Mouse (Mus musculus) ES-E14 (cell line): Measurements from ENCODE around the gene Hoxa6. TPM values are rescaled to one million over a fixed set of nuclear protein-coding genes. Genes with fewer than 3 reads are reported as not detected.
A peak's percentile ranks its signal among the peaks of the same experiment; 100 is the strongest.

Source experiments
- DNase-seq: peaks from one replicate; pipeline ENCODE4 v3.0.0-alpha.2; 2013; ENCODE audit warnings: low read depth, low spot score
- H3K27ac ChIP-seq: 2 replicates; pipeline ENCODE4 v1.5.1; 2012; ENCODE audit warnings: low read depth, mild to moderate bottlenecking, low read length, moderate library complexity, mixed read lengths; ENCODE audit not compliant: poor library complexity, insufficient read depth, severe bottlenecking
- H3K36me3 ChIP-seq: 2 replicates; pipeline ENCODE4 v1.6.1; 2012; ENCODE audit warnings: mild to moderate bottlenecking, low read length, moderate library complexity, mixed read lengths; ENCODE audit not compliant: control insufficient read depth, poor library complexity, insufficient read depth, severe bottlenecking
- H3K4me1 ChIP-seq, 2 experiments: fragments of 150-350 bp in 1 of 2; sonication (generic) in 1 of 2; 2 replicates each; pipeline ENCODE4 v1.6.1; 2012; ENCODE audit warnings: low read length in 2 of 2, mild to moderate bottlenecking in 1 of 2, mixed read lengths in 1 of 2; ENCODE audit not compliant: control insufficient read depth in 2 of 2, insufficient read depth in 2 of 2, poor library complexity in 1 of 2
- H3K4me3 ChIP-seq, 2 experiments: fragments of 150-350 bp in 1 of 2; sonication (generic) in 1 of 2; 2 replicates each; pipeline ENCODE4 v1.5.1; 2012; ENCODE audit warnings: low read length in 2 of 2, low read depth in 1 of 2, mild to moderate bottlenecking in 1 of 2, mixed read lengths in 1 of 2; ENCODE audit not compliant: insufficient read depth in 1 of 2, poor library complexity in 1 of 2, severe bottlenecking in 1 of 2
- H3K9ac ChIP-seq: 2 replicates; pipeline ENCODE4 v1.6.1; 2012; ENCODE audit warnings: low read depth, mild to moderate bottlenecking, low read length, mixed read lengths; ENCODE audit not compliant: poor library complexity, insufficient read depth, severe bottlenecking
- H3K9me3 ChIP-seq: fragments of 150-350 bp; sonication (generic); 2 replicates; pipeline ENCODE4 v1.6.1; 2012; ENCODE audit warnings: low read depth, mild to moderate bottlenecking, low read length; ENCODE audit not compliant: control insufficient read depth, insufficient read depth
- CHD2 ChIP-seq: IDR thresholded peaks from 2 replicates; pipeline ENCODE4 v1.6.1; 2014; ENCODE audit warnings: mild to moderate bottlenecking, low read depth, low read length, inconsistent platforms
- HCFC1 ChIP-seq: IDR thresholded peaks from 2 replicates; pipeline ENCODE4 v1.6.1; 2012; ENCODE audit warnings: low read length, inconsistent platforms, borderline replicate concordance; ENCODE audit not compliant: insufficient read depth
- MAFK ChIP-seq: IDR thresholded peaks from 2 replicates; pipeline ENCODE4 v1.6.1; 2014; ENCODE audit warnings: mild to moderate bottlenecking, low read depth, low read length, inconsistent platforms; ENCODE audit not compliant: insufficient read depth
- ZC3H11A ChIP-seq: IDR thresholded peaks from 2 replicates; pipeline ENCODE4 v1.6.1; 2012; ENCODE audit warnings: low read depth, mild to moderate bottlenecking, inconsistent platforms, low read length, borderline replicate concordance
- ZNF384 ChIP-seq: IDR thresholded peaks from 2 replicates; pipeline ENCODE4 v1.6.1; 2012; ENCODE audit warnings: low read depth, low read length, inconsistent platforms
- in situ Hi-C, 2 experiments: fragments of 600-800 bp; cut with MboI; formaldehyde crosslinking; loops; one replicate each; pipeline ENCODE4 v1.15.1; 2025; ENCODE audit warnings: low sequenced_read_pairs in 2 of 2, inconsistent platforms in 1 of 2; ENCODE audit not compliant: unreplicated experiment in 2 of 2
- total RNA-seq: library from RNA; depleted of rRNA; stranded (reverse); fragments of 300-350 nt; gene quantifications from 2 replicates; pipeline ENCODE4 v1.2.3, GENCODE M21; 2012

The Hoxa6 gene
- total RNA-seq, 1 experiment = not detected

GRCm38 (mm10) chr6:52211170-52211935, 2.8 kb upstream of the Hoxa6 start:
- H3K9ac ChIP-seq = no peak overlapping the region
- H3K4me1 ChIP-seq = peaks cover 0 to 4% of the 10 kb centered on the region in 2 experiments; a peak in 1 of 4 replicates
- no peaks in the 10 kb centered on the region for H3K36me3 ChIP-seq
- H3K27ac ChIP-seq = no peak overlapping the region
- no peak for DNase-seq
- no peak for TF ChIP-seq HCFC1
- TF ChIP-seq ZNF384 = no peak
- TF ChIP-seq ZC3H11A = no peak
- TF ChIP-seq MAFK = no peak
- TF ChIP-seq CHD2 = no peak
- H3K4me3 ChIP-seq = no peak overlapping the region
- H3K9me3 ChIP-seq = no peaks in the 10 kb centered on the region
- in situ Hi-C loops = loop anchor here in 1 of 2 experiments (25.0 kb wide), 1 partner anchor 599 kb away; no protein-coding TSS in a partner anchor

DNA sequence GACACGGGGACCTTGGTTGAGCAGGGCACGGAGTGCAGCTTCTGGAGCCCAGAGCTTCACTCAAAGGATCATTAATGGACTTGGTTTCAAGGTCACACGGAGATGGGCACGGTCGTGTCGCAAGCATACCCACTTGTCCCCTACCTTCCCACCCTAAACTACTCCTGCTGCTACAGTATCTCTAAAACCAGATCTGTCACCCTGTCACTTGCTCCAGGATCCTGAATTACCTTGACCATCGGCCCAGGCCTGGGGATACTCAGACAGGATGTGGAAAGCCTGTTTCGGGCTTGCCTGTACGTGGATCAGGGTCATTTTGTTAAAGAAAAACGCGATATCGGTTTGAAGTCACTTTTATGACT, 1.1 kb upstream of the Hoxa6 start:
- no peak overlapping the region for H3K9ac ChIP-seq
- no peaks in the 10 kb centered on the region for H3K36me3 ChIP-seq
- no peak overlapping the region for H3K27ac ChIP-seq
- H3K4me3 ChIP-seq = no peak overlapping the region
- H3K4me1 ChIP-seq = peaks cover 0 to 5% of the 10 kb centered on the region in 2 experiments; a peak in 1 of 4 replicates
- no peaks in the 10 kb centered on the region for H3K9me3 ChIP-seq
- no peak for DNase-seq
- TF ChIP-seq ZC3H11A (no peak), CHD2 (no peak), MAFK (no peak), ZNF384 (no peak), HCFC1 (no peak)
- in situ Hi-C loops = loop anchor here in 1 of 2 experiments (25.0 kb wide), 1 partner anchor 597 kb away; no protein-coding TSS in a partner anchor

DNA sequence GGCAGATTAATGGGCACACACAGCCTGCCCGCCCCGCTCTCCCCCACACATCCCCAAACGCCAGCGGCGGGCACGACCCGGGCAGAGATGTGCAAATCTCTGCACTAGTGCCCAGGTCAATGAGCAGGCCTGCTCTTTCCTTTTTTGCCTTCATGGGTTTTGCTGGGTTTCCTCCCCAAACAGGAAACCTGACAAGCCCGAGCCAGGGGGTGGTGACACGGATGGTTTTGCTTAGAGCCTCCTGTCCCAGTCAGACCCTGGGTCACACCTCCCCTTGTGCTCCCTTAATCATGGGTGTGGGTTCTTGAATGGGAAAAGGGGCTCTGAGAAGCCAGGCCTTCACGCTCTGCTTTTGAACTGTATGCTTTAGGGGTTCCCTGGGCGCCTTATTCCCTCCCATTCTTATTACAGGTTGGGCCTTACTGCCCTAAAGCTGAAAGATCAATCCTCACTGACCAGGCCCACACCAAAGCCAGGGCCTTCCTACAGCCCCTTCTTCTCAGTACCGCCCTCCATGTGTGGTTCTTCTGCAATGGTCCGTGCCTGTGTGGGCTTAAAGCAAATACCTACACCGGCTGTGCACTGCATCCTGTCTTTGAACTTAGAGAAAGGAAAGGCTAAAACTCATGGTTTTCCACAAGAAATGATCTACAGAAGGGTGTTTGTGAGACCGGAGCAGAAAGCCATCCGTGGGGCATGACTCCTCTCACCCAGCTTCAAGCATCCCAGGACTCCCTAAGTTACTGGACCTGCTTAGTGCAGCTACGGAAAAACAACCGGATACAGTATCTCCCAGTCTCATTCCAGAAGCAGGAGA, 554 bp upstream of the Hoxa6 start:
- no peak for DNase-seq
- Histone ChIP-seq H3K9me3 (no peaks in the 10 kb centered on the region), H3K36me3 (no peaks in the 10 kb centered on the region), H3K9ac (no peak overlapping the region), H3K27ac (no peak overlapping the region), H3K4me3 (peak overlapping the region; percentile 29 to 43), H3K4me1 (peaks cover 0 to 5% of the 10 kb centered on the region in 2 experiments; a peak in 1 of 4 replicates)
- in situ Hi-C loops = loop anchor here in 1 of 2 experiments (25.0 kb wide), 1 partner anchor 597 kb away; no protein-coding TSS in a partner anchor
- TF ChIP-seq HCFC1 = no peak
- TF ChIP-seq MAFK = no peak
- no peak for TF ChIP-seq CHD2
- no peak for TF ChIP-seq ZNF384
- no peak for TF ChIP-seq ZC3H11A

DNA sequence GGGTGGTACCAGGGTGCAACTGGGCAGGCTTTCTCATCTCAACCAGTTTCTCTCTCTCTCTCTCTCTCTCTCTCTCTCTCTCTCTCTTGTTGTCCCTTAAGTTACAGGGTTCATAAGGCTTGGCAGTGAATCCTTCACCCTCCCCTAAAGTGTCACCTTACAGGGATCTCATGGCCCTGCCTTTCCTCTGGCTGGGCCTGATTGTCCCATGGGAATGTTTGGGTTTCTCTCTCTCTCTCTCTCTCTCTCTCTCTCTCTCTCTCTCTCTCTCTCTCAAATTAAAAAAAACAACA, 892 bp downstream of the Hoxa6 start:
- TF ChIP-seq MAFK (no peak), ZC3H11A (no peak), ZNF384 (no peak), HCFC1 (no peak)

More for the DNA sequence above, 892 bp downstream of the Hoxa6 start:
- H3K36me3 ChIP-seq = no peaks in the 10 kb centered on the region
- in situ Hi-C loops = loop anchor here in 1 of 2 experiments (25.0 kb wide), 1 partner anchor 595 kb away; no protein-coding TSS in a partner anchor
- no peak overlapping the region for H3K4me3 ChIP-seq
- DNase-seq = no peak
- no peak overlapping the region for H3K27ac ChIP-seq
- H3K9me3 ChIP-seq = no peaks in the 10 kb centered on the region
- no peak overlapping the region for H3K9ac ChIP-seq
- peaks cover 0 to 7% of the 10 kb centered on the region in 2 experiments; a peak in 1 of 4 replicates for H3K4me1 ChIP-seq
